Mouse (Mus musculus) WW6 (cell line): ENCODE measurements around the gene Edf1.

Experiments
- DNase-seq: peaks from one replicate; pipeline ENCODE4 v3.0.0-alpha.2; 2013; ENCODE audit warnings: low read depth, low spot score

Edf1 gene

GRCm38 (mm10) chr2:25582466-25583119 lies 24.9 kb downstream of the Edf1 start:
- DNase-seq = no peak

- DNase-seq = no peak
Measured at GRCm38 (mm10) chr2:25583120-25583481, 25.5 kb downstream of the Edf1 start.

GRCm38 (mm10) chr2:25583571-25583970 lies 25.9 kb downstream of the Edf1 start:
- DNase-seq = no peak

GRCm38 (mm10) chr2:25584152-25584551 lies 26.5 kb downstream of the Edf1 start:
- no peak for DNase-seq

- DNase-seq = no peak
Measured at GRCm38 (mm10) chr2:25584856-25585255, 27.2 kb downstream of the Edf1 start.

GRCm38 (mm10) chr2:25585601-25586000 lies 28.0 kb downstream of the Edf1 start:
- no peak for DNase-seq

- DNase-seq = no peak
Measured at GRCm38 (mm10) chr2:25587290-25587689, 29.6 kb downstream of the Edf1 start.

- no peak for DNase-seq
Measured at GRCm38 (mm10) chr2:25588227-25588907, 30.7 kb downstream of the Edf1 start.

- DNase-seq = no peak
Measured at GRCm38 (mm10) chr2:25591863-25592262, 34.2 kb downstream of the Edf1 start.

- no peak for DNase-seq
Measured at GRCm38 (mm10) chr2:25596765-25597510, 39.3 kb downstream of the Edf1 start.

- no peak for DNase-seq
Measured at GRCm38 (mm10) chr2:25598749-25599148, 41.1 kb downstream of the Edf1 start.

- no peak for DNase-seq
Measured at GRCm38 (mm10) chr2:25600037-25600436, 42.4 kb downstream of the Edf1 start.

- DNase-seq = no peak
Measured at GRCm38 (mm10) chr2:25602526-25602925, 44.9 kb downstream of the Edf1 start.

- DNase-seq = peak; percentile 54
Measured at GRCm38 (mm10) chr2:25607761-25608622, 50.3 kb downstream of the Edf1 start, which contains the start of gene Rabl6. TSS of gene Rabl6 (minus strand) at chr2:25608521.

- DNase-seq = no peak
Measured at GRCm38 (mm10) chr2:25608671-25609070, 51.0 kb downstream of the Edf1 start.
